In genomic region chr19:3324931-3325711, GRCm38 (mm10) we compare ENCODE assay signal across 7 mouse cellular contexts. TPM values are rescaled to one million over a fixed set of nuclear protein-coding genes. Genes with fewer than 3 reads are reported as not detected.
DNase-seq lines count a peak whose midpoint lies in the region; ATAC-seq lines count a peak whose summit lies in the region.

No protein-coding gene starts in this region.

- intact Hi-C loops in gastrocnemius, postnatal 14 days (cut with DNase I; ENCODE audit: low total_unique reads) = no loop called here
- intact Hi-C loops in left cerebral cortex, postnatal 4 days (cut with DNase I) = no loop called here

- peak overlapping the region; percentile 55 for H3K4me3 ChIP-seq in intestine, embryonic 14.5 days (ENCODE audit: low read depth, low read length)
- peak overlapping the region; percentile 48 for H3K4me3 ChIP-seq in midbrain, embryonic 11.5 days (ENCODE audit: low read depth, low read length)

- H3K27ac ChIP-seq in intestine, embryonic 14.5 days (ENCODE audit: low read depth) = peak overlapping the region; percentile 91
- peak overlapping the region; percentile 69; the same call in 1 of the 2 replicates for H3K27ac ChIP-seq in midbrain, embryonic 11.5 days (ENCODE audit: low read depth, low read length)

- H3K36me3 ChIP-seq in intestine, embryonic 14.5 days (ENCODE audit: control insufficient read depth, insufficient read depth, low read length) = no peaks in the 10 kb centered on the region
- no peaks in the 10 kb centered on the region for H3K36me3 ChIP-seq in midbrain, embryonic 11.5 days (ENCODE audit: control insufficient read depth, insufficient read depth, low read length)

- 0 out of 2 replicates have a peak, but pooled peaks cover 3% of the 10 kb centered on the region for H3K27me3 ChIP-seq in intestine, embryonic 14.5 days (replicated peaks; ENCODE audit: control insufficient read depth, insufficient read depth, low read length)
- H3K27me3 ChIP-seq in midbrain, embryonic 11.5 days (ENCODE audit: control insufficient read depth, insufficient read depth, low read length) = peaks cover 28% of the 10 kb centered on the region

- H3K9me3 ChIP-seq in intestine, embryonic 14.5 days (ENCODE audit: control insufficient read depth, low read length) = no peaks in the 10 kb centered on the region
- H3K9me3 ChIP-seq in midbrain, embryonic 11.5 days (ENCODE audit: control insufficient read depth, low read length) = no peaks in the 10 kb centered on the region

- DNase-seq in adrenal gland, adult (ENCODE audit: inconsistent age in 2 of 2, low spot score in 1 of 2) = peak; percentile 95 to 98
- DNase-seq in embryo, embryonic 10 days (ENCODE audit: low spot score) = peak; percentile 89
- DNase-seq in gastrocnemius, postnatal 14 days = peak; percentile 94
- DNase-seq in intestine, embryonic 14.5 days (ENCODE audit: low spot score) = peak; percentile 96
- peak; percentile 93 for DNase-seq in left cerebral cortex, postnatal 4 days
- peak; percentile 99 for DNase-seq in midbrain, embryonic 11.5 days (ENCODE audit: low spot score, missing footprints)
- peak; percentile 95 for DNase-seq in skeletal muscle tissue, adult 2 months (ENCODE audit: low read depth, low spot score)

- ATAC-seq in intestine, embryonic 14.5 days (replicated peaks; ENCODE audit: low FRiP score, low TSS enrichment, low read depth) = peak; percentile 80
- ATAC-seq in midbrain, embryonic 11.5 days (ENCODE audit: low FRiP score) = peak; percentile 77

- peaks cover 28% of the 10 kb centered on the region for H3K4me1 ChIP-seq in intestine, embryonic 14.5 days (replicated peaks; ENCODE audit: control insufficient read depth, insufficient read depth, low read length)
- peaks cover 19% of the 10 kb centered on the region for H3K4me1 ChIP-seq in midbrain, embryonic 11.5 days (ENCODE audit: control insufficient read depth, insufficient read depth, low read length)

- WGBS in intestine, embryonic 14.5 days = under 1% methylated on average over 59 of the region's 59 CpGs
- under 1% methylated on average over 59 of the region's 59 CpGs for WGBS in midbrain, embryonic 11.5 days

- peak overlapping the region; percentile 50 for H3K9ac ChIP-seq in intestine, embryonic 14.5 days (ENCODE audit: low read length)
- peak overlapping the region; percentile 47; the same call in 1 of the 2 replicates for H3K9ac ChIP-seq in midbrain, embryonic 11.5 days (ENCODE audit: low read length)

- H3K4me2 ChIP-seq in intestine, embryonic 14.5 days (ENCODE audit: low read length) = peak overlapping the region; percentile 100
- H3K4me2 ChIP-seq in midbrain, embryonic 11.5 days = peak overlapping the region; percentile 96

RNA-seq across cellular contexts. Expression of gene Cpt1a, which starts 3.0 kb away (rescaled TPM):
- 10 to 100 TPM; 21.9 to 23.1 TPM for total RNA-seq in gastrocnemius, postnatal 14 days (2021)
- 22.8 and 24.3 TPM in 2 replicates for polyA plus RNA-seq in intestine, embryonic 14.5 days (2014; fragmentation: Nextera tagmentation; extraction: Ambion mirVana)
- total RNA-seq in left cerebral cortex, postnatal 4 days (2021) = 10 to 100 TPM; 24.1 to 28.5 TPM
- polyA plus RNA-seq in midbrain, embryonic 11.5 days (2014; fragmentation: Nextera tagmentation; extraction: Ambion mirVana) = 8.7 and 11.0 TPM in 2 replicates

RNA-seq across cellular contexts. Expression of gene Ighmbp2, which starts 42.3 kb away (rescaled TPM):
- total RNA-seq in gastrocnemius, postnatal 14 days (2021) = 1 to 10 TPM; 3.6 to 4.0 TPM
- 9.3 and 10.5 TPM in 2 replicates for polyA plus RNA-seq in intestine, embryonic 14.5 days (2014; fragmentation: Nextera tagmentation; extraction: Ambion mirVana)
- total RNA-seq in left cerebral cortex, postnatal 4 days (2021) = 10 to 100 TPM; 13.5 TPM
- polyA plus RNA-seq in midbrain, embryonic 11.5 days (2014; fragmentation: Nextera tagmentation; extraction: Ambion mirVana) = 5.1 and 6.8 TPM in 2 replicates

RNA-seq across cellular contexts. Expression of gene Mrpl21, which starts 42.4 kb away (rescaled TPM):
- total RNA-seq in gastrocnemius, postnatal 14 days (2021) = 10 to 100 TPM; 65.2 to 69.9 TPM
- polyA plus RNA-seq in intestine, embryonic 14.5 days (2014; fragmentation: Nextera tagmentation; extraction: Ambion mirVana) = 143 and 147 TPM in 2 replicates
- total RNA-seq in left cerebral cortex, postnatal 4 days (2021) = 10 to 100 TPM; 51.5 to 52.5 TPM
- 125 and 131 TPM in 2 replicates for polyA plus RNA-seq in midbrain, embryonic 11.5 days (2014; fragmentation: Nextera tagmentation; extraction: Ambion mirVana)

Comparison
In these comparisons a context has a peak if more than half of its experiments do, and no peak if none do; other contexts are left out.
1. Peak in every context shown above with its lines: DNase-seq, ATAC-seq, H3K4me3 ChIP-seq and H3K27ac ChIP-seq.